Mouse (Mus musculus) forebrain, embryonic 12.5 days (tissue): ENCODE results near the gene Prr5. TPM values are rescaled to one million over a fixed set of nuclear protein-coding genes. Genes with fewer than 3 reads are reported as not detected.
A peak's percentile ranks its signal among the peaks of the same experiment; 100 is the strongest.

Experiments used
- ATAC-seq: fragments of 200-750 bp; cut with Nextera tagmentation; 2 replicates; pipeline ENCODE4 v1.8.0; 2017; ENCODE audit warnings: moderate TSS enrichment; ENCODE audit not compliant: low FRiP score
- H3K27ac ChIP-seq: fragments of 300-500 bp; sonication (generic); 2 replicates; pipeline ENCODE4 v1.5.1; 2016; ENCODE audit warnings: mild to moderate bottlenecking
- H3K27me3 ChIP-seq: fragments of 300-500 bp; sonication (generic); 2 replicates; pipeline ENCODE4 v1.6.1; 2016; ENCODE audit warnings: mild to moderate bottlenecking
- H3K36me3 ChIP-seq: fragments of 300-500 bp; sonication (generic); replicated peaks from 2 replicates; pipeline ENCODE4 v1.6.1; 2016; ENCODE audit warnings: mild to moderate bottlenecking
- H3K4me1 ChIP-seq: fragments of 300-500 bp; sonication (generic); 2 replicates; pipeline ENCODE4 v1.6.1; 2016
- H3K4me2 ChIP-seq: fragments of 300-500 bp; sonication (generic); 2 replicates; pipeline ENCODE4 v1.6.1; 2016; ENCODE audit warnings: mild to moderate bottlenecking, moderate library complexity
- H3K4me3 ChIP-seq: fragments of 300-500 bp; sonication (generic); replicated peaks from 2 replicates; pipeline ENCODE4 v1.5.1; 2016; ENCODE audit warnings: mild to moderate bottlenecking
- H3K9ac ChIP-seq: fragments of 300-500 bp; sonication (generic); 2 replicates; pipeline ENCODE4 v1.6.1; 2016; ENCODE audit warnings: mild to moderate bottlenecking
- H3K9me3 ChIP-seq: fragments of 300-500 bp; sonication (generic); 2 replicates; pipeline ENCODE4 v1.6.1; 2016
- WGBS: fragments of 180-500 bp; shearing (Covaris S2); methylation state at CpG from one replicate; pipeline ENCODE4 v1.1.7; 2016; 5-methylcytosine and 5-hydroxymethylcytosine counted together
- polyA plus RNA-seq: library from polyadenylated mRNA; unstranded; fragments of >200 nt; fragmentation: Nextera tagmentation; extraction: Ambion mirVana; gene quantifications from 2 replicates; pipeline ENCODE4 v1.2.1, GENCODE M21; 2016

Prr5 gene
- polyA plus RNA-seq, 1 experiment from 2014 or later, result 10.1 TPM

DNA sequence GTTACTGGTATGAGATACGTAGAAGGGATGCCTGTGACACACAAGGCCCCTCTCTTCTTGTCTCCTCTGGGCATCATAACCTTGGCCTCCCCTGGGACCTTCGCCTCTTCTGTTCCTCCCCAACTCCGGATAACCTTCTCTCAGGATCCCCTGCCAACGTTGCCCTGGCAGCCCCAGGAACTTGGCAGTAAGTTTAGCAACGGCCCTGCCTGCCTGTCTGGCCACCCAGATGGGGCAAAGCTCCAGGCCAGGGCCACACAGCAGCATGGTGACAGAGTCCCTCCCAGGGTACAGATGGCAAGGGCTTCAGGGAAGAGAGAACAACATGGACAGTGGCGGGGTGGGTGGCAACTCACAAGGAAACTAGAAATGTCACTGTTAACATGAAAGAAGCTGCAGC lies 60.3 kb downstream of the Prr5 start:
- no peaks in the 10 kb centered on the region for H3K36me3 ChIP-seq
- H3K4me3 ChIP-seq, result no peak overlapping the region
- H3K4me2 ChIP-seq, result no peak overlapping the region
- no peak overlapping the region for H3K27ac ChIP-seq
- H3K4me1 ChIP-seq, result peaks cover 9% of the 10 kb centered on the region
- ATAC-seq, result no peak
- H3K27me3 ChIP-seq, result no peaks in the 10 kb centered on the region
- WGBS, result 83% methylated on average over 6 of the region's 6 CpGs
- H3K9me3 ChIP-seq, result no peaks in the 10 kb centered on the region
- no peak overlapping the region for H3K9ac ChIP-seq

DNA sequence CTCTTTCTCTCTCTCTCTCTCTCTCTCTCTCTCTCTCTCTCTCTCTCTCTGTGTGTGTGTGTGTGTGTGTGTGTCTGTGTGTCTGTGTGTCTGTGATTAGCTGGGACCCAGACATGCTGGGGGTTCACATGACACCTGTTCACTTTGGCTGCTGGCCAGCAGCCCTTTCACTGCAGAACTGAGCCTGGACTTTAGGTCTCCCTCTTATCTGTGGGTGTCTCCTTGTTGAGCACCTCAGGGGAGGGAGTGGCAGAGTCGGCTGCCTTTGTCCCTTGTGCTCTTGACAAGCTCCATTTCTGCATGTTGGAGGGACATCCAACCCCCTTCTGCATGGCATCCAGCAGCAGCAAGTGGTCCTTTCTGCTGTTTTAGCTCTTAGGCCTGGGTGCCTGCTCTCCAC lies 61.5 kb downstream of the Prr5 start:
- H3K27me3 ChIP-seq, result no peaks in the 10 kb centered on the region
- 63% methylated on average over 1 of the region's 1 CpGs for WGBS
- H3K36me3 ChIP-seq, result no peaks in the 10 kb centered on the region
- peaks cover 9% of the 10 kb centered on the region for H3K4me1 ChIP-seq
- no peak overlapping the region for H3K4me3 ChIP-seq
- H3K27ac ChIP-seq, result no peak overlapping the region
- no peak for ATAC-seq
- no peak overlapping the region for H3K4me2 ChIP-seq
- no peaks in the 10 kb centered on the region for H3K9me3 ChIP-seq
- H3K9ac ChIP-seq, result no peak overlapping the region

DNA sequence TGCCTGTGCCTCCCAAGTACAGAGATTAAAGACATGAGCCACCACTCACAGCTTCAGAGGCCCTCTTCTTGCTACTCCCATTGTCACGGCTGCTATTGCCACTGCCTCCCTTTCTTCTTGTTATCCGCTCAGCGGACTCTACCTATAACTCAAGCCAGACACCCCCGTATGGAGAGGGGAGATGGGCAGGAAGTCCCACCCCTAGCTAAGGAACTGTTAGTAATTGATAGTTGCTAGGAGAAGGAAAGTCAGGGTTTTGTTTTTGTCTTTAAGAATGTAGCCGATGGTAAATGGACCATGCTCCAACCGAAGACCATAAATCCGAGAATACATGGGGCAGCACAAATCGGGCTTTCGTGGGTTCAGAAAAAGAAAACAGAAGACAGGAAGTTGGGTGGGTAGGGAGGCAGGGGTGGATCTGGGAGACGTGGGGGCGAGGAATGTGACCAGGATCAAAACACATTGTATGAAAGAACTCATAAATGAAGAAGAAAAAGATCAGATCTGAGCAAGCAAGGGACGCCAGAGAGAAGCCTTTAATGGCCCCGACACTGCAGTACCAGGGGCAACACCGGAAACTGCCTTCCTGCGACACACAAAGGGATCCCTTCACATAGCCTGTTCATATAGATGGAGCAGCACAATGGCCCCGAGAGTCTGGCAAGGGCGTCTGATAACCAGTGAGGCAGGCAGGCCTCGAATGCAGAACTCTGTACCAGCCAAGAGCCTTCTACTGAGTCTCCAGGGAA lies 62.4 kb downstream of the Prr5 start:
- no peaks in the 10 kb centered on the region for H3K9me3 ChIP-seq
- WGBS, result 73% methylated on average over 18 of the region's 18 CpGs
- no peak for ATAC-seq
- no peaks in the 10 kb centered on the region for H3K36me3 ChIP-seq
- no peaks in the 10 kb centered on the region for H3K27me3 ChIP-seq
- H3K4me3 ChIP-seq, result no peak overlapping the region
- H3K27ac ChIP-seq, result no peak overlapping the region
- no peak overlapping the region for H3K4me2 ChIP-seq
- no peak overlapping the region for H3K9ac ChIP-seq
- peaks cover 16% of the 10 kb centered on the region for H3K4me1 ChIP-seq

DNA sequence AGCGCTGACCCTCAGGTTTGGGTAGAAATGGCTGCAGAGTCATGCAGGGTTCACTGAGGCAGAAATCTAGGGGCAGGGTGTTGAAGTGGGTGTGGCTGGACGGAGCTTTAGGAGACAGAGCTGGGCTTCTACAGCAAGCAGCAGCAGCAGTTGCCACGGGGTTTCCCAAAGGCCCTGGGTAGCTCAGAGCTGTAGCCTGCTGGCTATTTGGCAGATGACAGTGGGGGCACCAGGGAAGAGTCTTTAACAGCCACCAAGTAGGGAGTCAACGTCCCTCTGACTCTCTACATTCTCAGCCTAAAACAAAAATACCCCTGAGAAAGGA lies 63.0 kb downstream of the Prr5 start:
- Histone ChIP-seq H3K4me2 (no peak overlapping the region), H3K27ac (no peak overlapping the region), H3K9me3 (no peaks in the 10 kb centered on the region), H3K4me3 (no peak overlapping the region), H3K9ac (no peak overlapping the region), H3K4me1 (peaks cover 17% of the 10 kb centered on the region), H3K36me3 (no peaks in the 10 kb centered on the region), H3K27me3 (no peaks in the 10 kb centered on the region)
- no peak for ATAC-seq
- 60% methylated on average over 4 of the region's 4 CpGs for WGBS

DNA sequence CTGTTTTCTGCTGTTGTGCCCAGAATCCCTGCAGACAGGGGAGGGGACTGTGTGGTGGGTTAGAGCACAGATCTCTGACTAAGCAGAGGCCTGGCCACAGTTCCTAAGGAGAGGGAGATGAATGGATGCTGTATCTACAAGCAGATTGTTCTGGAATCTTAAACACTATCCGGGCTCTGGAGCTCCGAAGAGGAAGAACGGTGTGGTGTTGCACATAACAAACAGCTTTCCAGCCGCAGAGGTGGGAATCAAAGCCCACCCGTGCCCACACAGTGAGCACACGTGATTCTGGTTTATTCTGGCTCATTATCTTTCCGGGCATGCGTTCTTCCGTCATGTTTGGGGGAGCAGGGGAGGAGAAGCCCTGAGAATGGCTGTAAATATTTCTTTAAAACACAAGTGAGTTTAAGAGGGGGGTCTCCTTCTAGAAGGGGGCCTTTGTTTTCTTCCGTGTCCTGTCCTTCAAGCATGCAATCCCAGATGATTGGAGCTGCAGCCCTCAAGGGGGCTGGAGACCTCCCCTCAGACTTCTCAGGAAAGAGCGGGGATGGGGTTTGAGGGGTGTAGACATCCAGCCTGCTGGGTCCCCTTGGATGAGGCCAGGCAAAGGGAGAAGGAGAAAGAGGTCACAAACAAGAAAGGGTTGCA lies 67.0 kb downstream of the Prr5 start:
- WGBS, result 56% methylated on average over 11 of the region's 11 CpGs
- no peak overlapping the region for H3K4me2 ChIP-seq
- H3K27me3 ChIP-seq, result no peaks in the 10 kb centered on the region
- H3K9me3 ChIP-seq, result 0 out of 2 replicates have a peak, but pooled peaks cover 2% of the 10 kb centered on the region
- H3K4me1 ChIP-seq, result peaks cover 14% of the 10 kb centered on the region
- no peak overlapping the region for H3K4me3 ChIP-seq
- H3K9ac ChIP-seq, result no peak overlapping the region
- H3K36me3 ChIP-seq, result no peaks in the 10 kb centered on the region
- peak; percentile 57; the same call in 1 of the 2 replicates for ATAC-seq
- H3K27ac ChIP-seq, result peak overlapping the region; percentile 42; the same call in 1 of the 2 replicates

DNA sequence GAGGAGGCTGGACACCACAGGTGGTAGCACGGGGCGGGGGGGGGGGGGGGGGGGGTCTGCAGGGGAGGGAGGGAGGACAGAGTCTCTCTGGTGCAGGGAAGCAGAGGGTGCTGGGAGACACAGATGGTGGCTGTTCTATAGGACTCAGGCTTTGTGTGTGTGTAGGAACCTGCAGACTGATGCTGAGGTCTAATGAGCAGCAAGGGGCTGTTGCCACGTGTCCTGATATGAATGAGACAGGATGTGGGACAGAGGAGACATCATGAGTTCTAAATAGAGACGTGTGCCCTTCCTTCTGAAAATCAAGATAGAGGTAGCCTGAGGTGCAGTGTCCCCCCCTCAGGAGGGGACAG lies 67.5 kb downstream of the Prr5 start:
- no peak overlapping the region for H3K27ac ChIP-seq
- H3K4me2 ChIP-seq, result no peak overlapping the region
- peak; percentile 61; the same call in 1 of the 2 replicates for ATAC-seq
- no peaks in the 10 kb centered on the region for H3K36me3 ChIP-seq
- peaks cover 13% of the 10 kb centered on the region for H3K4me1 ChIP-seq
- H3K4me3 ChIP-seq, result no peak overlapping the region
- 0 out of 2 replicates have a peak, but pooled peaks cover 2% of the 10 kb centered on the region for H3K9me3 ChIP-seq
- H3K27me3 ChIP-seq, result no peaks in the 10 kb centered on the region
- WGBS, result 33% methylated on average over 3 of the region's 4 CpGs
- no peak overlapping the region for H3K9ac ChIP-seq

DNA sequence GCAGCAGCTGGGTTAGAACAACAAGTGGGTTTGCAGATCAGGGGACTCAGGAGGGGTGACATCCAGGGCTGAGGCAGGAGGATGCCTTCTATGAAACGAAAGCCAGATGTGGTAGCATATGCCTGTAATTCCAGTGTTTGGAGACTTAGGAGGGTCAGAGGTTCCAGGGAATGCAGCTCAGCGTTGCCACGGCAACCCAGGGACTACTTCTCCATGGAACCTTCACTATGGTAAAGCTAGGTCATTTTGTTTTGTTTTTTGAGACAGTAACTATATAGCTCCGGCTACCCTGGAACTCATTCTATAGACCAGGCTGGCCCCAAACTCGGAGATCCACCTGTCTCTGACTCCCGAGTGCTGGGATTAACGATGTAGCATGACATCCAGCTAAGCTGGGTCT lies 68.8 kb downstream of the Prr5 start:
- Histone ChIP-seq H3K36me3 (no peaks in the 10 kb centered on the region), H3K4me3 (no peak overlapping the region), H3K4me2 (no peak overlapping the region), H3K4me1 (peaks cover 8% of the 10 kb centered on the region), H3K9me3 (0 out of 2 replicates have a peak, but pooled peaks cover 2% of the 10 kb centered on the region), H3K9ac (no peak overlapping the region), H3K27ac (no peak overlapping the region), H3K27me3 (no peaks in the 10 kb centered on the region)
- no peak for ATAC-seq
- WGBS, result 91% methylated on average over 7 of the region's 7 CpGs

DNA sequence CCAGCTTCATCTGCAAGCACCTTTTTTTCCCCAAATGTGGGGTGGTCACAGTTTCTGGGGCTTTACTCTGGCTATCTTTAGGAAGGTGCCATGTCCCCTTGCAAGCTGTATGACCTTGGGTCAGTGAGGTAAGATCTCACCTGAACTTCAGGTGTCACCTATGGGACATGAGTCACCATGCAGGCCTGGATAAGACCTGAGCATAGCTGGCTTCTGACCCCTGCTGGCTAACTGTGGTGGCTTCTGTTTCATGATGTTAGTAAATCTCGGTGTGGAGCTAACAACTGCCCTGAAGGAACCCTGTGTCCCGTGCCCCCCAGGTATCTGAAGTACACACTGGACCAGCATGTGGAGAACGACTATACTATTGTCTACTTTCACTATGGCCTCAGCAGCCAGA lies 72.2 kb downstream of the Prr5 start:
- H3K36me3 ChIP-seq, result no peaks in the 10 kb centered on the region
- no peak overlapping the region for H3K4me3 ChIP-seq
- H3K27me3 ChIP-seq, result no peaks in the 10 kb centered on the region
- H3K4me2 ChIP-seq, result no peak overlapping the region
- no peak overlapping the region for H3K9ac ChIP-seq
- H3K9me3 ChIP-seq, result 0 out of 2 replicates have a peak, but pooled peaks cover 2% of the 10 kb centered on the region
- H3K27ac ChIP-seq, result no peak overlapping the region
- 91% methylated on average over 3 of the region's 3 CpGs for WGBS
- no peak for ATAC-seq
- peaks cover 6% of the 10 kb centered on the region for H3K4me1 ChIP-seq

DNA sequence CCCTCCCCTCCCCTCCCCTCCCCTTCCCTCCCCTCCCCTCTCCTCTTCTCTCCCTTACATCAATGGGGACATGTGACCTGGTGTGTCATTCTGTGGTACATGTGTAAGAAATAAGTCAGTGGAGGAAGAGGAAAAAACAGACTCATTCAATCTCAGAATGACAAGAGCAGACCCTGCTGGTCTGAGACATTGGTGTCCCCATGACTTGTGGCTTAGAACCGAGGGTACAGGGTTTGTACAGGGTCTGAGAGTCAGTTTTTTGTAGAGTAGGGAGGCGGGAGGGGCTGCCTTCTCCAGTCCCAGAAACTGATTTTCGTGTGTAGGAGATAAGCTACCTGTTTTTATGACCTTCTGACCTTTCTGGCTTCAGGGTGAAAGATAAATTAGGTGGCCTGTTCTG lies 73.9 kb downstream of the Prr5 start:
- 19% methylated on average over 3 of the region's 3 CpGs for WGBS
- H3K4me2 ChIP-seq, result no peak overlapping the region
- H3K27me3 ChIP-seq, result no peaks in the 10 kb centered on the region
- no peak for ATAC-seq
- no peak overlapping the region for H3K4me3 ChIP-seq
- H3K9me3 ChIP-seq, result 0 out of 2 replicates have a peak, but pooled peaks cover 2% of the 10 kb centered on the region
- H3K4me1 ChIP-seq, result peaks cover 3% of the 10 kb centered on the region; the same call in 1 of the 2 replicates
- H3K27ac ChIP-seq, result no peak overlapping the region
- H3K36me3 ChIP-seq, result no peaks in the 10 kb centered on the region
- no peak overlapping the region for H3K9ac ChIP-seq

DNA sequence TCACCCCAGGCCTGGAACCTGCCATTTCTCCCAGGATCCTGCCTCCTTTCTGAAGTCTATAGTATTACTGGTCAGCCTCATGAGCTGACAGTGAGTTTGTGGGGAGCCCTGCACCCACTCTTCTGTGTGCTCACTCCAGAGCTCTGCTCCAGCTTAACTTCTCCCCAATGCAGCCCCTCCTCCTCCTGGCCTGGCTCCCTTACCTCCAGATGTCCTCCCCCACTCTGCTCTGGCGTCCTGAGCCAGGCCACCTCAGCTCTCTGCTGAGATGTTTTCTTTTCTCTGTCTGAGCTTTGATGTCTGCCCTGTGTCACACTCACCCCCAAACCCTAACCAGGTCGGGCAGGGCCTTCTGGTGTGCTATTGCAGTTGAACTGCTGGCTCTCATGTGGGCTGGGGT lies 74.9 kb downstream of the Prr5 start:
- no peak overlapping the region for H3K9ac ChIP-seq
- no peak for ATAC-seq
- no peaks in the 10 kb centered on the region for H3K36me3 ChIP-seq
- H3K9me3 ChIP-seq, result 0 out of 2 replicates have a peak, but pooled peaks cover 2% of the 10 kb centered on the region
- no peak overlapping the region for H3K4me3 ChIP-seq
- H3K27me3 ChIP-seq, result no peaks in the 10 kb centered on the region
- H3K4me2 ChIP-seq, result no peak overlapping the region
- peaks cover 3% of the 10 kb centered on the region; the same call in 1 of the 2 replicates for H3K4me1 ChIP-seq
- H3K27ac ChIP-seq, result no peak overlapping the region
- 14% methylated on average over 2 of the region's 2 CpGs for WGBS

DNA sequence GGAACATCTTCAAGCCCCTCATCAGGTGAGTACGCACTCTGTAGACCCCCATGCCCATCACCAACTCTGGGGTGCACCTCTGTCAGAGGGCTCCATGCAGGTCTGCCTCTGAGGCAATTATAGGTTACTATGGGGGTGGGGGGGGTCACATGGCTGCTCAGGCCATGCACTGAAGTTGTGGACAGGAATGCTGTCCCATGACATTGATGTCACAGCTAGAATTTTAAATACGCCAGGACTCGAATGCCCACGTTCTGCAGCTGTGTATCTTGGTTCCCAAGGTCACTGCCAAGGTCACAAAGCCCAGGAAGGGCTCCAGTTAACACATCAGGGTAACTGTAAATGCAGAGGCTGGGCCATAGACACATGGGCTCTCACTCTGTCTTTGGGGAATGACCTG lies 76.4 kb downstream of the Prr5 start:
- H3K4me2 ChIP-seq, result no peak overlapping the region
- peaks cover 3% of the 10 kb centered on the region; the same call in 1 of the 2 replicates for H3K4me1 ChIP-seq
- no peaks in the 10 kb centered on the region for H3K9me3 ChIP-seq
- no peaks in the 10 kb centered on the region for H3K36me3 ChIP-seq
- no peak overlapping the region for H3K27ac ChIP-seq
- H3K27me3 ChIP-seq, result no peaks in the 10 kb centered on the region
- 90% methylated on average over 4 of the region's 4 CpGs for WGBS
- H3K9ac ChIP-seq, result no peak overlapping the region
- no peak for ATAC-seq
- no peak overlapping the region for H3K4me3 ChIP-seq
